Mouse (Mus musculus) activated CD4-positive, CD25-positive, alpha-beta regulatory T cell, adult 9 weeks (primary cell): Measurements from ENCODE around the gene Krt25. TPM values are rescaled to one million over a fixed set of nuclear protein-coding genes. Genes with fewer than 3 reads are reported as not detected.

ENCODE experiments used
- polyA plus RNA-seq: library from polyadenylated mRNA; unstranded; fragments of 100-300 nt; shearing (Covaris generic); gene quantifications from one replicate; pipeline ENCODE4 v1.2.1, GENCODE M21; 2017

Krt25 gene
- polyA plus RNA-seq = not detected

GRCm38 (mm10) chr11:99322851-99323250, at the start of gene Krt25:
Krt25 (minus strand) TSS chr11:99322951.

GRCm38 (mm10) chr11:99351004-99351403, 28.3 kb upstream of the Krt25 start, which contains the start of gene Krt27:
Krt27 (minus strand) TSS chr11:99351104.

GRCm38 (mm10) chr11:99337866-99338265, 15.1 kb upstream of the Krt25 start, which contains the start of gene Krt26:
Krt26 (minus strand) TSS chr11:99337966.

GRCm38 (mm10) chr11:99284833-99285312, 37.9 kb downstream of the Krt25 start, which contains the start of gene Krt24:
Krt24 (minus strand) TSS chr11:99285262.

Other genes starting within 250 kb of the Krt25 start
- 0.13 TPM for gene Tns4, start 233.6 kb downstream of the Krt25 start, polyA plus RNA-seq
- gene Ccr7, start 167.9 kb downstream of the Krt25 start, polyA plus RNA-seq = 390 TPM
- gene Smarce1, start 91.9 kb downstream of the Krt25 start, polyA plus RNA-seq = 205 TPM
- 1.2 TPM for gene Krt222, start 78.9 kb downstream of the Krt25 start, polyA plus RNA-seq
- gene Krt24, start 37.7 kb downstream of the Krt25 start, polyA plus RNA-seq = not detected
- not detected for gene Krt26, start 15.0 kb upstream of the Krt25 start, polyA plus RNA-seq
- not detected for gene Krt27, start 28.2 kb upstream of the Krt25 start, polyA plus RNA-seq
- not detected for gene Krt28, start 52.0 kb upstream of the Krt25 start, polyA plus RNA-seq
- gene Krt10, start 66.4 kb upstream of the Krt25 start, polyA plus RNA-seq = 12.6 TPM
- gene Krt12, start 99.3 kb upstream of the Krt25 start, polyA plus RNA-seq = not detected
- not detected for gene Krt20, start 115.2 kb upstream of the Krt25 start, polyA plus RNA-seq
- not detected for gene Krt23, start 170.2 kb upstream of the Krt25 start, polyA plus RNA-seq
- gene Krt39, start 198.4 kb upstream of the Krt25 start, polyA plus RNA-seq = not detected
- not detected for gene Krt40, start 220.2 kb upstream of the Krt25 start, polyA plus RNA-seq
- not detected for gene Krtap3-3, start 227.9 kb upstream of the Krt25 start, polyA plus RNA-seq
- gene Krtap3-2, start 233.9 kb upstream of the Krt25 start, polyA plus RNA-seq = not detected
- gene Gm11939, start 236.5 kb upstream of the Krt25 start, polyA plus RNA-seq = not detected
- not detected for gene Krtap3-1, start 243.7 kb upstream of the Krt25 start, polyA plus RNA-seq